Mouse (Mus musculus) myocyte (in vitro differentiated cells): Measurements from ENCODE around the gene Uqcc1. TPM values are rescaled to one million over a fixed set of nuclear protein-coding genes. Genes with fewer than 3 reads are reported as not detected.

Experiments used
- H3K27me3 ChIP-seq: one replicate; pipeline ENCODE4 v1.6.1; 2011; ENCODE audit not compliant: control insufficient read depth, insufficient read depth, insufficient read length
- H3K36me3 ChIP-seq: one replicate; pipeline ENCODE4 v1.6.1; 2011; ENCODE audit not compliant: control insufficient read depth, insufficient read depth
- H3K4me2 ChIP-seq: one replicate; pipeline ENCODE4 v1.6.1; 2011; ENCODE audit warnings: low read depth, control low read depth
- H3K4me3 ChIP-seq: one replicate; pipeline ENCODE4 v1.5.1; 2011; ENCODE audit warnings: mild to moderate bottlenecking, control low read depth, moderate library complexity
- H3K79me2 ChIP-seq: one replicate; pipeline ENCODE4 v1.6.1; 2011; ENCODE audit not compliant: control insufficient read depth, insufficient read depth
- H3ac ChIP-seq: one replicate; pipeline ENCODE4 v1.6.1; 2011; ENCODE audit not compliant: control insufficient read depth, insufficient read length
- CEBPB ChIP-seq: IDR thresholded peaks from 2 replicates; pipeline ENCODE4 v1.6.1; 2011; ENCODE audit warnings: mild to moderate bottlenecking, moderate library complexity; ENCODE audit not compliant: poor library complexity, insufficient read depth, severe bottlenecking
- E2F4 ChIP-seq: IDR thresholded peaks from one replicate; pipeline ENCODE4 v1.6.1; 2011; ENCODE audit warnings: mild to moderate bottlenecking, control low read depth, moderate library complexity; ENCODE audit not compliant: insufficient read depth
- MAX ChIP-seq: IDR thresholded peaks from one replicate; pipeline ENCODE4 v1.6.1; 2011; ENCODE audit warnings: low read depth, mild to moderate bottlenecking, control low read depth
- MYOD1 ChIP-seq, 3 experiments: IDR thresholded peaks; one replicate each; pipeline ENCODE4 v1.6.1; 2011; ENCODE audit warnings: control low read depth in 2 of 3, low read depth in 2 of 3, mild to moderate bottlenecking in 2 of 3, moderate library complexity in 1 of 3; ENCODE audit not compliant: insufficient read length in 2 of 3, control insufficient read depth in 1 of 3
- MYOG ChIP-seq, 3 experiments: IDR thresholded peaks; one replicate each; pipeline ENCODE4 v1.6.1; 2011; ENCODE audit warnings: control low read depth in 2 of 3, low read depth in 2 of 3, mild to moderate bottlenecking in 2 of 3; ENCODE audit not compliant: insufficient read length in 2 of 3, control insufficient read depth in 1 of 3, insufficient read depth in 1 of 3
- POLR2A ChIP-seq: IDR thresholded peaks from one replicate; pipeline ENCODE4 v1.6.1; 2011; ENCODE audit warnings: low read depth, mild to moderate bottlenecking, control low read depth, moderate library complexity; ENCODE audit not compliant: insufficient read length
- POLR2AphosphoS2 ChIP-seq: IDR thresholded peaks from one replicate; pipeline ENCODE4 v1.6.1; 2011; ENCODE audit warnings: low read depth, control low read depth; ENCODE audit not compliant: insufficient read length
- REST ChIP-seq: IDR thresholded peaks from one replicate; pipeline ENCODE4 v1.6.1; 2011; ENCODE audit warnings: mild to moderate bottlenecking, control low read depth, moderate library complexity; ENCODE audit not compliant: insufficient read depth, insufficient read length
- SRF ChIP-seq: IDR thresholded peaks from one replicate; pipeline ENCODE4 v1.6.1; 2011; ENCODE audit warnings: low read depth; ENCODE audit not compliant: control insufficient read depth, insufficient read length
- TCF12 ChIP-seq: IDR thresholded peaks from one replicate; pipeline ENCODE4 v1.6.1; 2011; ENCODE audit warnings: mild to moderate bottlenecking, control low read depth; ENCODE audit not compliant: poor library complexity, insufficient read depth, severe bottlenecking
- TCF3 ChIP-seq: IDR thresholded peaks from one replicate; pipeline ENCODE4 v1.6.1; 2011; ENCODE audit warnings: low read depth, control low read depth; ENCODE audit not compliant: insufficient read length
- USF1 ChIP-seq: IDR thresholded peaks from one replicate; pipeline ENCODE4 v1.6.1; 2011; ENCODE audit warnings: low read depth, mild to moderate bottlenecking, control low read depth, moderate library complexity
- polyA plus RNA-seq: library from polyadenylated mRNA; unstranded; fragments of >200 nt; fragmentation: generic; extraction: Trizol; gene quantifications from one replicate; pipeline ENCODE4 v1.2.1, GENCODE M21; 2012; ENCODE audit warnings: missing spikeins

The Uqcc1 gene
- polyA plus RNA-seq, 1 experiment, result 96.2 TPM

- Histone ChIP-seq H3K4me3 (no peak overlapping the region), H3K79me2 (no peaks in the 10 kb centered on the region), H3K4me2 (no peak overlapping the region), H3ac (no peak overlapping the region), H3K27me3 (no peaks in the 10 kb centered on the region), H3K36me3 (peaks cover 24% of the 10 kb centered on the region)
- TF ChIP-seq TCF3 (no peak), E2F4 (no peak), TCF12 (no peak), MAX (no peak), SRF (no peak), CEBPB (no peak), USF1 (no peak), MYOG (IDR thresholded peaks at IDR 0.05; ENCODE audit: control insufficient read depth in 1 of 3, insufficient read depth in 1 of 3, insufficient read length in 2 of 3, low read depth in 2 of 3) (no peak), POLR2AphosphoS2 (no peak), MYOD1 (IDR thresholded peaks at IDR 0.05; ENCODE audit: control insufficient read depth in 1 of 3, insufficient read length in 2 of 3, low read depth in 2 of 3) (no peak), POLR2A (no peak), REST (no peak)
Measured at GRCm38 (mm10) chr2:155895046-155895735, 34.9 kb downstream of the Uqcc1 start.

- H3K79me2 ChIP-seq, result no peaks in the 10 kb centered on the region
- no peak overlapping the region for H3K4me3 ChIP-seq
- no peak overlapping the region for H3ac ChIP-seq
- H3K4me2 ChIP-seq, result no peak overlapping the region
- peaks cover 24% of the 10 kb centered on the region for H3K36me3 ChIP-seq
- no peaks in the 10 kb centered on the region for H3K27me3 ChIP-seq
- TF ChIP-seq REST (no peak), E2F4 (no peak), POLR2AphosphoS2 (no peak), POLR2A (no peak), TCF12 (no peak), MYOG (IDR thresholded peaks at IDR 0.05; ENCODE audit: control insufficient read depth in 1 of 3, insufficient read depth in 1 of 3, insufficient read length in 2 of 3, low read depth in 2 of 3) (no peak), MAX (no peak), CEBPB (no peak), TCF3 (no peak)
Measured at GRCm38 (mm10) chr2:155894307-155895045, 35.6 kb downstream of the Uqcc1 start.

GRCm38 (mm10) chr2:155886776-155887175 is 43.3 kb downstream of the Uqcc1 start:
- Histone ChIP-seq H3K4me2 (peak overlapping the region; percentile 80), H3K27me3 (no peaks in the 10 kb centered on the region), H3K4me3 (no peak overlapping the region), H3K36me3 (no peaks in the 10 kb centered on the region), H3K79me2 (no peaks in the 10 kb centered on the region), H3ac (no peak overlapping the region)
- no peak for TF ChIP-seq MYOG (IDR thresholded peaks at IDR 0.05; ENCODE audit: control insufficient read depth in 1 of 3, insufficient read depth in 1 of 3, insufficient read length in 2 of 3, low read depth in 2 of 3)
- 0 out of 2 replicates have a peak, but pooled peaks have one; percentile 70 for TF ChIP-seq CEBPB
- no peak for TF ChIP-seq USF1
- no peak for TF ChIP-seq REST

- TF ChIP-seq USF1 (peak; percentile 75), TCF12 (peak; percentile 23), POLR2A (no peak), MYOG (IDR thresholded peaks at IDR 0.05; ENCODE audit: control insufficient read depth in 1 of 3, insufficient read depth in 1 of 3, insufficient read length in 2 of 3, low read depth in 2 of 3) (peak; percentile 68 to 93 (median 71)), CEBPB (0 out of 2 replicates have a peak, but pooled peaks have one; percentile 30), POLR2AphosphoS2 (no peak), TCF3 (peak; percentile 8), MYOD1 (IDR thresholded peaks at IDR 0.05; ENCODE audit: control insufficient read depth in 1 of 3, insufficient read length in 2 of 3, low read depth in 2 of 3) (peak; percentile 69 to 86 (median 74))
- no peaks in the 10 kb centered on the region for H3K27me3 ChIP-seq
- H3K79me2 ChIP-seq, result no peaks in the 10 kb centered on the region
- H3K36me3 ChIP-seq, result no peaks in the 10 kb centered on the region
- H3K4me3 ChIP-seq, result no peak overlapping the region
- peak overlapping the region; percentile 80 for H3K4me2 ChIP-seq
- H3ac ChIP-seq, result no peak overlapping the region
Measured at GRCm38 (mm10) chr2:155885271-155885697, 44.8 kb downstream of the Uqcc1 start.

GRCm38 (mm10) chr2:155882087-155882486 is 48.0 kb downstream of the Uqcc1 start:
- Histone ChIP-seq H3K27me3 (no peaks in the 10 kb centered on the region), H3ac (no peak overlapping the region), H3K36me3 (no peaks in the 10 kb centered on the region), H3K79me2 (no peaks in the 10 kb centered on the region), H3K4me2 (no peak overlapping the region), H3K4me3 (no peak overlapping the region)
- TF ChIP-seq SRF (no peak), MYOD1 (IDR thresholded peaks at IDR 0.05; ENCODE audit: control insufficient read depth in 1 of 3, insufficient read length in 2 of 3, low read depth in 2 of 3) (no peak), MAX (no peak), TCF3 (no peak), POLR2AphosphoS2 (no peak), POLR2A (no peak), REST (no peak), CEBPB (no peak), E2F4 (no peak), MYOG (IDR thresholded peaks at IDR 0.05; ENCODE audit: control insufficient read depth in 1 of 3, insufficient read depth in 1 of 3, insufficient read length in 2 of 3, low read depth in 2 of 3) (no peak), TCF12 (no peak), USF1 (no peak)
